Mouse (Mus musculus): ENCODE data around the gene Marcks. TPM values are rescaled to one million over a fixed set of nuclear protein-coding genes. Genes with fewer than 3 reads are reported as not detected.

Marcks gene
- total and polyA plus RNA-seq, 2 experiments from 2014 or later = 242 to 341 TPM

DNA sequence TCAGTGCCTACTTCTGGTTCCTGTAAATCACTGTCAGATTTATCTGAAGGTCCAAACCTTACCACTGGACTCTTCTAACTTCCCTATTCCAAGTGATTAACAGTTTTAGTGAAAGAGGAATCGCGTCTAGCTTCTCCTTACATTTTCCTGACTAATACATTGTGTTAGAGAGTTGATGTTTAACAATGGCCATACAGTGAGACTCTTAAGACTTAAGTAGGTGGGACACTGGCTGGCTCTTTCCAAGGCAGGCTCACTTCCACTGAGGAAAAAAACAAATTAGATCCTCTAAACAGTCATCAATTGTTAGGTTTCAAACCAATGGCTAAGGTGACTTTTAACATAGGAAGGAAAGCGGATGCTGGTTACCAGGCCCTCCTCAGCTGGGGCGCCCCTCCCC is 25.9 kb downstream of the Marcks start:
- no peak for ATAC-seq
- H3K27ac ChIP-seq = no peak overlapping the region
- 85% methylated on average over 4 of the region's 4 CpGs for WGBS
- H3K9ac ChIP-seq (replicated peaks; ENCODE audit: low read length) = no peak overlapping the region
- TF ChIP-seq CTCF (IDR thresholded peaks at IDR 0.05; ENCODE audit: low read depth) = no peak
- no peak overlapping the region for H3K4me3 ChIP-seq (ENCODE audit: low read length)
- DNase-seq (ENCODE audit: low spot score) = no peak
- no peak overlapping the region for H3K4me2 ChIP-seq (ENCODE audit: low read depth, low read length)
- H3K9me3 ChIP-seq (ENCODE audit: low read length) = no peaks in the 10 kb centered on the region
- H3K27me3 ChIP-seq (ENCODE audit: insufficient read depth, low read length) = no peaks in the 10 kb centered on the region
- H3K36me3 ChIP-seq (ENCODE audit: insufficient read depth, low read length) = no peaks in the 10 kb centered on the region
- no peaks in the 10 kb centered on the region for H3K4me1 ChIP-seq (ENCODE audit: insufficient read depth, low read length)

DNA sequence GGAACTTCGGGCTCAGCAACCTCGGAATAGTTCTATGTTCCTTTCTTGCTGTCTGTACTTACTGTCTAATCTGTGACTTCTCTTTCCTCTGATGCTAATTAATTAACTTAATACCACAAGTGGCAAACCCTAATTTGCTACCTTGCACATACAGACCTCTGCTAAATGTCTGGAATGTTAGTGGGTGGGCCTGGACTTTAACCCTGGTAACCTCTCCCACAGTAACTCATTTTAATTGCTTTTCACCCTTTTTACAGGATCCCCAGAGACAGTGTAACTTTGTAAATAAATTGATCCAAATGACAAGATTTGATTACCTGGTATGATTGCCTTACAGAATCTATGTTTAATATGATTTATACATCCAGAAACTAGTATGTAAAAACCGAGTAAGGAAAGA is 26.4 kb downstream of the Marcks start:
- no peak for DNase-seq (ENCODE audit: low spot score)
- 87% methylated on average over 3 of the region's 3 CpGs for WGBS
- no peak overlapping the region for H3K27ac ChIP-seq
- no peaks in the 10 kb centered on the region for H3K9me3 ChIP-seq (ENCODE audit: low read length)
- TF ChIP-seq CTCF (IDR thresholded peaks at IDR 0.05; ENCODE audit: low read depth) = no peak
- H3K4me1 ChIP-seq (ENCODE audit: insufficient read depth, low read length) = no peaks in the 10 kb centered on the region
- no peak overlapping the region for H3K4me3 ChIP-seq (ENCODE audit: low read length)
- no peak overlapping the region for H3K9ac ChIP-seq (replicated peaks; ENCODE audit: low read length)
- no peaks in the 10 kb centered on the region for H3K27me3 ChIP-seq (ENCODE audit: insufficient read depth, low read length)
- H3K36me3 ChIP-seq (ENCODE audit: insufficient read depth, low read length) = no peaks in the 10 kb centered on the region
- H3K4me2 ChIP-seq (ENCODE audit: low read depth, low read length) = no peak overlapping the region
- no peak for ATAC-seq

GRCm38 (mm10) chr10:37111432-37111831 is 27.3 kb downstream of the Marcks start:
- Histone ChIP-seq H3K9me3 (ENCODE audit: low read length) (no peaks in the 10 kb centered on the region), H3K36me3 (ENCODE audit: insufficient read depth, low read length) (no peaks in the 10 kb centered on the region), H3K27ac (no peak overlapping the region), H3K9ac (replicated peaks; ENCODE audit: low read length) (no peak overlapping the region), H3K4me2 (ENCODE audit: low read depth, low read length) (no peak overlapping the region), H3K4me3 (ENCODE audit: low read length) (no peak overlapping the region), H3K27me3 (ENCODE audit: insufficient read depth, low read length) (no peaks in the 10 kb centered on the region), H3K4me1 (ENCODE audit: insufficient read depth, low read length) (no peaks in the 10 kb centered on the region)
- DNase-seq (ENCODE audit: low spot score) (no peak), ATAC-seq (no peak)
- WGBS = 77% methylated on average over 2 of the region's 2 CpGs
- TF ChIP-seq CTCF (IDR thresholded peaks at IDR 0.05; ENCODE audit: low read depth) = no peak

GRCm38 (mm10) chr10:37106871-37107627 is 31.7 kb downstream of the Marcks start:
- no peaks in the 10 kb centered on the region for H3K4me1 ChIP-seq (ENCODE audit: insufficient read depth, low read length)
- H3K27me3 ChIP-seq (ENCODE audit: insufficient read depth, low read length) = no peaks in the 10 kb centered on the region
- H3K4me3 ChIP-seq (ENCODE audit: low read length) = no peak overlapping the region
- H3K9ac ChIP-seq (replicated peaks; ENCODE audit: low read length) = no peak overlapping the region
- no peak for TF ChIP-seq CTCF (IDR thresholded peaks at IDR 0.05; ENCODE audit: low read depth)
- DNase-seq (ENCODE audit: low spot score) (no peak), ATAC-seq (no peak)
- H3K9me3 ChIP-seq (ENCODE audit: low read length) = no peaks in the 10 kb centered on the region
- 84% methylated on average over 4 of the region's 4 CpGs for WGBS
- H3K27ac ChIP-seq = no peak overlapping the region
- no peaks in the 10 kb centered on the region for H3K36me3 ChIP-seq (ENCODE audit: insufficient read depth, low read length)
- H3K4me2 ChIP-seq (ENCODE audit: low read depth, low read length) = no peak overlapping the region

DNA sequence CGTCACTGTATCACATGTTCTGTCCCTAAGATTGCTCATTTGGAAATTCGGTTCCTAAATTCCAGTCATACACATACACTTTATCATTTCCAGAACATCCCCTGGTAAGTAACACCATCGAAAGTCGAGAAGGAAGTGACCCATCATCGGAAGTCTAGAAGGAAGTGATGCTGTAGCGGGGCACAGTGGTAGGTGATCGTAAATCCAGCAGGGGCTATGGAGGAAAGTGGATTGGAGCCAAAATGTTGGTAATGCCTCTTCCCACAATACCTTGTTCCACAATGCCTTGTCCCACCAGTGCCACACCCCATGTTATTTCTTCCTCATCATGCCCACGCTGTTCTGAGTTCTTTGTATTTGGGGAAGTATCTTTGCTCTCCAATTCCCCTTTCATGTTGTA is 32.4 kb downstream of the Marcks start:
- no peak overlapping the region for H3K4me2 ChIP-seq (ENCODE audit: low read depth, low read length)
- H3K9me3 ChIP-seq (ENCODE audit: low read length) = no peaks in the 10 kb centered on the region
- H3K27me3 ChIP-seq (ENCODE audit: insufficient read depth, low read length) = no peaks in the 10 kb centered on the region
- no peak overlapping the region for H3K4me3 ChIP-seq (ENCODE audit: low read length)
- ATAC-seq (no peak), DNase-seq (ENCODE audit: low spot score) (no peak)
- H3K9ac ChIP-seq (replicated peaks; ENCODE audit: low read length) = no peak overlapping the region
- H3K27ac ChIP-seq = no peak overlapping the region
- WGBS = 92% methylated on average over 8 of the region's 8 CpGs
- no peak for TF ChIP-seq CTCF (IDR thresholded peaks at IDR 0.05; ENCODE audit: low read depth)
- H3K36me3 ChIP-seq (ENCODE audit: insufficient read depth, low read length) = no peaks in the 10 kb centered on the region
- no peaks in the 10 kb centered on the region; the same call in 1 of the 2 replicates for H3K4me1 ChIP-seq (ENCODE audit: insufficient read depth, low read length)

DNA sequence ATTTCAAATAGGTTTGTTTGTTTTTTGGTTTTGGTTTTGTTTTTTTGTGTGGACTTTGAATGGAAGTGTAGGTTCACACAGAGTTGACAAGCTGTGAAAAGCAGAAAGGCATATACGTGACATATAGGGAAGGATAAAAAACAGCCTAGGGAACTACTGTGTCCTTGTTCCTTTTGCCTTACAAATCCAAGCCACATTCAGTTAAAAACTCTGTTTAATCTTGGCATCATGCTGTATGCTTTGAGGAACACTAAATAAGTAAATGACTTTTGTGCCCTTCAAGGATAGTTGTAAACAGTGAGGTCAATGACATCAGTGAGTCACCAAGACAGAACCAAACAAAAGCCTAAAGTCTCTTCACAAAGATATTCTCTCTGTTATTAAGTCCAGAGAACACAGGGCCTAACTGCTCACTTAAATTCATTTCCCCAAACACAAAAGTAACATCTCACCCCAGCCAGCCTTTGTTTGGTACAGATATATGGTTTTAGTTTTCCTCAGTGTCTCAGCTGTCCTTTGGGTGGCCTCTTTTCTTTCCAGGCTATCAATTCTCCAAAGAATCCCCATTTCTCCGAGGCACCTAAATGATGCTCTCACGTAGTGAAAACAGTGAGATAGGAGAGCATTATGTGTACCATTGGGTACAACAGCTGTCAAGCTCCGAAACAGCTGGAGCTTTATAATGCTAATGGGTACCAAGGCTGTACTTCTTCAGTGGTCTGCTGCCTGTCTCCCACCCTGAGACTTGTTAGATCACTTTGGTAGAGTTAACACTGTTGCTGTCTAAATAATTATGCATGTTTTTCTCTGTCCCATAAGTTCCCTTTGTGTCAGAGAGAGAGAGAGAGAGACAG is 36.3 kb downstream of the Marcks start:
- 51% methylated on average over 4 of the region's 4 CpGs for WGBS
- no peak for ATAC-seq

More for the DNA sequence above, 36.3 kb downstream of the Marcks start:
- Histone ChIP-seq H3K36me3 (ENCODE audit: insufficient read depth, low read length) (no peaks in the 10 kb centered on the region), H3K27ac (no peak overlapping the region), H3K27me3 (ENCODE audit: insufficient read depth, low read length) (no peaks in the 10 kb centered on the region), H3K4me1 (ENCODE audit: insufficient read depth, low read length) (no peaks in the 10 kb centered on the region; the same call in 1 of the 2 replicates), H3K9ac (replicated peaks; ENCODE audit: low read length) (no peak overlapping the region), H3K4me2 (ENCODE audit: low read depth, low read length) (no peak overlapping the region), H3K4me3 (ENCODE audit: low read length) (no peak overlapping the region), H3K9me3 (ENCODE audit: low read length) (peaks cover 5% of the 10 kb centered on the region; the same call in 1 of the 2 replicates)
- TF ChIP-seq CTCF (IDR thresholded peaks at IDR 0.05; ENCODE audit: low read depth) = no peak
- no peak for DNase-seq (ENCODE audit: low spot score)

All from hindbrain, postnatal 0 days (tissue).